ENCODE assay signal across 8 mouse cellular contexts in genomic region chr4:53217608-53218290, GRCm38 (mm10). TPM values are rescaled to one million over a fixed set of nuclear protein-coding genes. Genes with fewer than 3 reads are reported as not detected.
DNase-seq lines count a peak whose midpoint lies in the region; ATAC-seq and TF ChIP-seq lines count a peak whose summit lies in the region.

No protein-coding gene starts in this region.

- ATAC-seq in cerebellum, adult (ENCODE audit: insufficient number of reproducible peaks, low FRiP score, low TSS enrichment) = peak; percentile 84
- peak; percentile 89 for ATAC-seq in forebrain, postnatal 0 days
- ATAC-seq in neural tube, embryonic 15.5 days (ENCODE audit: low FRiP score) = peak; percentile 90

- 0 out of 2 replicates have a peak, but pooled peaks have one; percentile 8 for TF ChIP-seq POLR2A in lung, adult 2 months (IDR thresholded peaks at IDR 0.05; ENCODE audit: borderline replicate concordance, extremely low read depth, low read depth, low read length)
- TF ChIP-seq POLR2A in testis, adult 2 months (IDR thresholded peaks at IDR 0.05; ENCODE audit: control insufficient read depth, low read depth, low read length) = no peak

- TF ChIP-seq CTCF in forebrain, postnatal 0 days (IDR thresholded peaks at IDR 0.05; ENCODE audit: low read depth) = no peak
- TF ChIP-seq CTCF in lung, adult 2 months (IDR thresholded peaks at IDR 0.05; ENCODE audit: insufficient read depth, low read length) = no peak
- no peak for TF ChIP-seq CTCF in testis, adult 2 months (IDR thresholded peaks at IDR 0.05; ENCODE audit: control insufficient read depth, insufficient read depth, insufficient replicate concordance, low read depth, low read length)

- H3K27ac ChIP-seq in forebrain, postnatal 0 days (ENCODE audit: low read depth, low read length) = peak overlapping the region; percentile 85
- H3K27ac ChIP-seq in neural tube, embryonic 15.5 days (replicated peaks) = peak overlapping the region; percentile 83
- peak overlapping the region; percentile 53; the same call in 1 of the 2 replicates for H3K27ac ChIP-seq in testis, adult 2 months (ENCODE audit: control insufficient read depth, insufficient read depth, low read depth, low read length)

- H3K9me3 ChIP-seq in forebrain, postnatal 0 days (ENCODE audit: low read length) = no peaks in the 10 kb centered on the region
- H3K9me3 ChIP-seq in neural tube, embryonic 15.5 days (replicated peaks) = no peaks in the 10 kb centered on the region

- WGBS in forebrain, postnatal 0 days = 2% methylated on average over 38 of the region's 38 CpGs
- under 1% methylated on average over 38 of the region's 38 CpGs for WGBS in lung, adult 2 months
- under 1% methylated on average over 38 of the region's 38 CpGs for WGBS in neural tube, embryonic 15.5 days

- peak overlapping the region; percentile 45 for H3K4me3 ChIP-seq in forebrain, postnatal 0 days (ENCODE audit: low read depth, low read length)
- H3K4me3 ChIP-seq in lung, adult 2 months (replicated peaks; ENCODE audit: extremely low read depth, low read depth, low read length) = peak overlapping the region; percentile 47
- H3K4me3 ChIP-seq in neural tube, embryonic 15.5 days (replicated peaks) = peak overlapping the region; percentile 49
- H3K4me3 ChIP-seq in testis, adult 2 months (ENCODE audit: control insufficient read depth, low read depth, low read length) = peak overlapping the region; percentile 62

- peaks cover 13% of the 10 kb centered on the region for H3K4me1 ChIP-seq in forebrain, postnatal 0 days (ENCODE audit: insufficient read depth)
- H3K4me1 ChIP-seq in lung, adult 2 months (ENCODE audit: control insufficient read depth, insufficient read depth, low read length) = peaks cover 15% of the 10 kb centered on the region
- H3K4me1 ChIP-seq in neural tube, embryonic 15.5 days = peaks cover 24% of the 10 kb centered on the region
- peaks cover 12% of the 10 kb centered on the region for H3K4me1 ChIP-seq in testis, adult 2 months (ENCODE audit: control insufficient read depth, insufficient read depth, low read length)

- H3K36me3 ChIP-seq in forebrain, postnatal 0 days (ENCODE audit: insufficient read depth) = no peaks in the 10 kb centered on the region
- H3K36me3 ChIP-seq in neural tube, embryonic 15.5 days = no peaks in the 10 kb centered on the region
- H3K36me3 ChIP-seq in testis, adult 2 months (ENCODE audit: control insufficient read depth, insufficient read depth, low read length) = no peaks in the 10 kb centered on the region

- intact Hi-C loops in heart, postnatal 36 days (cut with DNase I) = loop anchor here (2.0 kb wide), 3 partner anchors 21 to 59 kb away; partner anchors contain the start of gene Abca1

- H3K27me3 ChIP-seq in forebrain, postnatal 0 days (ENCODE audit: insufficient read depth, low read length) = no peaks in the 10 kb centered on the region
- no peaks in the 10 kb centered on the region for H3K27me3 ChIP-seq in neural tube, embryonic 15.5 days (replicated peaks)
- H3K27me3 ChIP-seq in testis, adult 2 months (ENCODE audit: control insufficient read depth, insufficient read depth, low read length) = no peaks in the 10 kb centered on the region

- H3K4me2 ChIP-seq in forebrain, postnatal 0 days (ENCODE audit: low read depth) = peak overlapping the region; percentile 74
- peak overlapping the region; percentile 77 for H3K4me2 ChIP-seq in neural tube, embryonic 15.5 days

- DNase-seq in CD4-positive helper T cell, adult 2 months (ENCODE audit: low read depth, low spot score) = peak; percentile 90
- peak; percentile 86 for DNase-seq in forebrain, postnatal 0 days
- DNase-seq in heart, postnatal 36 days = peak; percentile 75 to 85
- DNase-seq in layer of hippocampus, adult 18-20 months (ENCODE audit: low spot score in 2 of 2) = peak; percentile 46 to 80
- peak; percentile 75 for DNase-seq in lung, adult 2 months

- H3K9ac ChIP-seq in forebrain, postnatal 0 days = peak overlapping the region; percentile 67
- H3K9ac ChIP-seq in neural tube, embryonic 15.5 days (replicated peaks) = peak overlapping the region; percentile 62

RNA-seq across cellular contexts. Expression of gene Abca1, which starts 58.1 kb away (rescaled TPM):
- 26.4 and 39.2 TPM in 2 replicates for total RNA-seq in forebrain, postnatal 0 days (2014; rRNA removed)
- polyA plus RNA-seq in forebrain, postnatal 0 days (2015; fragmentation: Nextera tagmentation; extraction: Ambion mirVana) = 3.7 and 6.3 TPM in 2 replicates
- 10 to 100 TPM; 24.6 to 26.3 TPM for total RNA-seq in heart, postnatal 36 days (2021)
- 10 to 100 TPM; 21.4 to 21.7 TPM for total RNA-seq in layer of hippocampus, adult 18-20 months (2021)
- polyA plus RNA-seq in lung, adult 2 months (2012; rRNA removed) = 7.8 and 13.2 TPM in 2 replicates
- polyA plus RNA-seq in neural tube, embryonic 15.5 days (2015; fragmentation: Nextera tagmentation; extraction: Ambion mirVana) = 8.8 and 9.0 TPM in 2 replicates
- 5.0 and 9.8 TPM in 2 replicates for polyA plus RNA-seq in testis, adult 2 months (2012; rRNA removed)

Comparison
In these comparisons a context has a peak if more than half of its experiments do, and no peak if none do; other contexts are left out.
1. Peak in every context shown above with its lines: DNase-seq, ATAC-seq, H3K4me3 ChIP-seq and H3K27ac ChIP-seq.